Mouse (Mus musculus): ENCODE data around the gene Nox3. TPM values are rescaled to one million over a fixed set of nuclear protein-coding genes. Genes with fewer than 3 reads are reported as not detected.

The Nox3 gene
- polyA plus RNA-seq, 1 experiment from 2014 or later = not detected

- DNase-seq = no peak
- Histone ChIP-seq H3K4me1 (ENCODE audit: insufficient read depth) (no peaks in the 10 kb centered on the region), H3K4me2 (ENCODE audit: low read depth, low read length) (no peak overlapping the region), H3K27ac (ENCODE audit: low read depth) (no peak overlapping the region), H3K4me3 (ENCODE audit: low read depth, low read length) (no peak overlapping the region), H3K9ac (replicated peaks) (no peak overlapping the region), H3K9me3 (ENCODE audit: low read length) (no peaks in the 10 kb centered on the region), H3K27me3 (ENCODE audit: insufficient read depth, low read length) (no peaks in the 10 kb centered on the region), H3K36me3 (replicated peaks; ENCODE audit: insufficient read depth, low read length) (no peaks in the 10 kb centered on the region)
- no peak for ATAC-seq
- 47% methylated on average over 8 of the region's 8 CpGs for WGBS (ENCODE audit: insufficient replicate concordance)
- no peak for TF ChIP-seq CTCF (IDR thresholded peaks at IDR 0.05; ENCODE audit: low read depth)
- TF ChIP-seq EP300 (IDR thresholded peaks at IDR 0.05; ENCODE audit: low read depth) = no peak
Observed at GRCm38 (mm10) chr17:3690499-3691258, 5.4 kb downstream of the Nox3 start.

GRCm38 (mm10) chr17:3683662-3684061, 12.4 kb downstream of the Nox3 start:
- H3K4me1 ChIP-seq (ENCODE audit: insufficient read depth) = no peaks in the 10 kb centered on the region
- no peak overlapping the region for H3K4me2 ChIP-seq (ENCODE audit: low read depth, low read length)
- DNase-seq (no peak), ATAC-seq (no peak)
- H3K9me3 ChIP-seq (ENCODE audit: low read length) = no peaks in the 10 kb centered on the region
- no peak overlapping the region for H3K9ac ChIP-seq (replicated peaks)
- no peak overlapping the region for H3K27ac ChIP-seq (ENCODE audit: low read depth)
- H3K27me3 ChIP-seq (ENCODE audit: insufficient read depth, low read length) = no peaks in the 10 kb centered on the region
- no peak overlapping the region for H3K4me3 ChIP-seq (ENCODE audit: low read depth, low read length)
- no peak for TF ChIP-seq CTCF (IDR thresholded peaks at IDR 0.05; ENCODE audit: low read depth)
- TF ChIP-seq EP300 (IDR thresholded peaks at IDR 0.05; ENCODE audit: low read depth) = no peak
- WGBS (ENCODE audit: insufficient replicate concordance) = 61% methylated on average over 3 of the region's 3 CpGs
- no peaks in the 10 kb centered on the region for H3K36me3 ChIP-seq (replicated peaks; ENCODE audit: insufficient read depth, low read length)

GRCm38 (mm10) chr17:3669226-3669625, 26.8 kb downstream of the Nox3 start:
- Histone ChIP-seq H3K27ac (ENCODE audit: low read depth) (no peak overlapping the region), H3K9ac (replicated peaks) (no peak overlapping the region), H3K36me3 (replicated peaks; ENCODE audit: insufficient read depth, low read length) (no peaks in the 10 kb centered on the region), H3K4me2 (ENCODE audit: low read depth, low read length) (no peak overlapping the region), H3K4me3 (ENCODE audit: low read depth, low read length) (no peak overlapping the region), H3K27me3 (ENCODE audit: insufficient read depth, low read length) (no peaks in the 10 kb centered on the region), H3K9me3 (ENCODE audit: low read length) (no peaks in the 10 kb centered on the region), H3K4me1 (ENCODE audit: insufficient read depth) (no peaks in the 10 kb centered on the region)
- WGBS (ENCODE audit: insufficient replicate concordance) = 70% methylated on average over 4 of the region's 4 CpGs
- ATAC-seq = no peak
- DNase-seq = no peak
- TF ChIP-seq CTCF (IDR thresholded peaks at IDR 0.05; ENCODE audit: low read depth) (no peak), EP300 (IDR thresholded peaks at IDR 0.05; ENCODE audit: low read depth) (no peak)

GRCm38 (mm10) chr17:3667287-3667686, 28.8 kb downstream of the Nox3 start:
- TF ChIP-seq CTCF (IDR thresholded peaks at IDR 0.05; ENCODE audit: low read depth) (no peak), EP300 (IDR thresholded peaks at IDR 0.05; ENCODE audit: low read depth) (no peak)
- H3K9me3 ChIP-seq (ENCODE audit: low read length) = no peaks in the 10 kb centered on the region
- no peaks in the 10 kb centered on the region for H3K27me3 ChIP-seq (ENCODE audit: insufficient read depth, low read length)
- DNase-seq (no peak), ATAC-seq (no peak)
- H3K9ac ChIP-seq (replicated peaks) = no peak overlapping the region
- H3K36me3 ChIP-seq (replicated peaks; ENCODE audit: insufficient read depth, low read length) = no peaks in the 10 kb centered on the region
- H3K4me2 ChIP-seq (ENCODE audit: low read depth, low read length) = no peak overlapping the region
- H3K27ac ChIP-seq (ENCODE audit: low read depth) = no peak overlapping the region
- no peaks in the 10 kb centered on the region for H3K4me1 ChIP-seq (ENCODE audit: insufficient read depth)
- no peak overlapping the region for H3K4me3 ChIP-seq (ENCODE audit: low read depth, low read length)
- WGBS (ENCODE audit: insufficient replicate concordance) = 83% methylated on average over 4 of the region's 4 CpGs

GRCm38 (mm10) chr17:3665321-3665720, 30.7 kb downstream of the Nox3 start:
- Histone ChIP-seq H3K27ac (ENCODE audit: low read depth) (no peak overlapping the region), H3K4me3 (ENCODE audit: low read depth, low read length) (no peak overlapping the region), H3K27me3 (ENCODE audit: insufficient read depth, low read length) (no peaks in the 10 kb centered on the region), H3K9ac (replicated peaks) (no peak overlapping the region), H3K9me3 (ENCODE audit: low read length) (no peaks in the 10 kb centered on the region), H3K4me1 (ENCODE audit: insufficient read depth) (no peaks in the 10 kb centered on the region), H3K4me2 (ENCODE audit: low read depth, low read length) (no peak overlapping the region), H3K36me3 (replicated peaks; ENCODE audit: insufficient read depth, low read length) (no peaks in the 10 kb centered on the region)
- TF ChIP-seq EP300 (IDR thresholded peaks at IDR 0.05; ENCODE audit: low read depth) (no peak), CTCF (IDR thresholded peaks at IDR 0.05; ENCODE audit: low read depth) (no peak)
- WGBS (ENCODE audit: insufficient replicate concordance) = 75% methylated on average over 4 of the region's 4 CpGs
- DNase-seq (no peak), ATAC-seq (no peak)

- ATAC-seq = no peak
- H3K4me2 ChIP-seq (ENCODE audit: low read depth, low read length) = no peak overlapping the region
- H3K27ac ChIP-seq (ENCODE audit: low read depth) = no peak overlapping the region
- H3K9ac ChIP-seq (replicated peaks) = no peak overlapping the region
- TF ChIP-seq EP300 (IDR thresholded peaks at IDR 0.05; ENCODE audit: low read depth) (no peak), CTCF (IDR thresholded peaks at IDR 0.05; ENCODE audit: low read depth) (no peak)
- H3K9me3 ChIP-seq (ENCODE audit: low read length) = no peaks in the 10 kb centered on the region
- DNase-seq = no peak
- H3K36me3 ChIP-seq (replicated peaks; ENCODE audit: insufficient read depth, low read length) = no peaks in the 10 kb centered on the region
- 68% methylated on average over 5 of the region's 5 CpGs for WGBS (ENCODE audit: insufficient replicate concordance)
- no peaks in the 10 kb centered on the region for H3K4me1 ChIP-seq (ENCODE audit: insufficient read depth)
- H3K4me3 ChIP-seq (ENCODE audit: low read depth, low read length) = no peak overlapping the region
- no peaks in the 10 kb centered on the region for H3K27me3 ChIP-seq (ENCODE audit: insufficient read depth, low read length)
Observed at GRCm38 (mm10) chr17:3659497-3659896, 36.6 kb downstream of the Nox3 start.
